Mouse (Mus musculus): ENCODE measurements around the gene Adam11.

Gene Adam11

GRCm38 (mm10) chr11:102753591-102754324 is 7.5 kb upstream of the Adam11 start:
- in situ Hi-C loops (cut with MboI, MseI): no loop called here

- in situ Hi-C loops (cut with MboI, MseI): no loop called here
Observed at GRCm38 (mm10) chr11:102754416-102754815, 6.8 kb upstream of the Adam11 start.

GRCm38 (mm10) chr11:102755391-102755790 is 5.8 kb upstream of the Adam11 start:
- in situ Hi-C loops (cut with MboI, MseI): no loop called here

- in situ Hi-C loops (cut with MboI, MseI): no loop called here
Observed at GRCm38 (mm10) chr11:102758977-102759376, 2.3 kb upstream of the Adam11 start.

- in situ Hi-C loops (cut with MboI, MseI): no loop called here
Observed at GRCm38 (mm10) chr11:102760805-102761308, 382 bp upstream of the Adam11 start.

GRCm38 (mm10) chr11:102762248-102762647 is 1.0 kb downstream of the Adam11 start:
- in situ Hi-C loops (cut with MboI, MseI): no loop called here

- in situ Hi-C loops (cut with MboI, MseI): no loop called here
Observed at GRCm38 (mm10) chr11:102763009-102763767, 1.9 kb downstream of the Adam11 start.

GRCm38 (mm10) chr11:102765416-102765815 is 4.2 kb downstream of the Adam11 start:
- in situ Hi-C loops (cut with MboI, MseI): loop anchor here (5.0 kb wide), 1 partner anchor 227 kb away; no protein-coding TSS in a partner anchor

- in situ Hi-C loops (cut with MboI, MseI): loop anchor here (5.0 kb wide), 1 partner anchor 225 kb away; no protein-coding TSS in a partner anchor
Observed at GRCm38 (mm10) chr11:102767055-102767670, 5.9 kb downstream of the Adam11 start.

- in situ Hi-C loops (cut with MboI, MseI): loop anchor here (5.0 kb wide), 1 partner anchor 223 kb away; no protein-coding TSS in a partner anchor
Observed at GRCm38 (mm10) chr11:102769141-102769540, 7.9 kb downstream of the Adam11 start.

GRCm38 (mm10) chr11:102769993-102770661 is 8.9 kb downstream of the Adam11 start:
- in situ Hi-C loops (cut with MboI, MseI): loop anchor here (5.0 to 10.0 kb wide), 2 partner anchors 65 to 222 kb away; partner anchors contain the start of gene Higd1b

GRCm38 (mm10) chr11:102770662-102771435 is 9.6 kb downstream of the Adam11 start:
- in situ Hi-C loops (cut with MboI, MseI): loop anchor here (10.0 kb wide), 1 partner anchor 64 kb away; the partner anchor contains the start of gene Higd1b

- in situ Hi-C loops (cut with MboI, MseI): loop anchor here (10.0 kb wide), 1 partner anchor 63 kb away; the partner anchor contains the start of gene Higd1b
Observed at GRCm38 (mm10) chr11:102771916-102772714, 10.9 kb downstream of the Adam11 start.

GRCm38 (mm10) chr11:102772771-102773700 is 11.8 kb downstream of the Adam11 start:
- in situ Hi-C loops (cut with MboI, MseI): loop anchor here (10.0 kb wide), 1 partner anchor 62 kb away; the partner anchor contains the start of gene Higd1b

GRCm38 (mm10) chr11:102773713-102774611 is 12.7 kb downstream of the Adam11 start:
- in situ Hi-C loops (cut with MboI, MseI): loop anchor here (10.0 kb wide), 1 partner anchor 61 kb away; the partner anchor contains the start of gene Higd1b

- in situ Hi-C loops (cut with MboI, MseI): loop anchor here (5.0 to 10.0 kb wide), 2 partner anchors 60 to 78 kb away; partner anchors contain the start of gene Higd1b
Observed at GRCm38 (mm10) chr11:102774621-102775141, 13.4 kb downstream of the Adam11 start.

GRCm38 (mm10) chr11:102777598-102777997 is 16.4 kb downstream of the Adam11 start:
- in situ Hi-C loops (cut with MboI, MseI): loop anchor here (5.0 to 10.0 kb wide), 2 partner anchors 57 to 75 kb away; partner anchors contain the start of gene Higd1b

Data from T-helper 2 cell (primary cell).